Mouse (Mus musculus) layer of hippocampus, adult 2 months (tissue): ENCODE results near the gene Mrps18a. TPM values are rescaled to one million over a fixed set of nuclear protein-coding genes. Genes with fewer than 3 reads are reported as not detected.

ENCODE experiments used
- DNase-seq, 2 experiments: peaks; one replicate each; pipeline ENCODE4 v3.0.0; 2022; ENCODE audit warnings: low spot score in 2 of 2
- H3K27ac ChIP-seq: fragments of 200-600 bp; 2 replicates; pipeline ENCODE4 v1.8.1; 2022
- H3K4me3 ChIP-seq: fragments of 200-600 bp; 2 replicates; pipeline ENCODE4 v1.8.1; 2022; ENCODE audit warnings: mild to moderate bottlenecking
- CTCF ChIP-seq: fragments of 200-600 bp; conservative IDR thresholded peaks from 2 replicates; pipeline ENCODE4 v1.8.1; 2022; ENCODE audit warnings: antibody characterized with exemption, mild to moderate bottlenecking, moderate library complexity
- total RNA-seq, 2 experiments: library from RNA; stranded (reverse); gene quantifications; 2 replicates each; pipeline ENCODE4 v1.2.3; 2021

Gene Mrps18a
- total RNA-seq, 2 experiments from 2014 or later = 81.1 to 82.5 TPM

- TF ChIP-seq CTCF = peak; percentile 35
- H3K4me3 ChIP-seq = no peak overlapping the region
- no peak overlapping the region for H3K27ac ChIP-seq
- DNase-seq = no peak
Measured at GRCm38 (mm10) chr17:46079037-46079436, 31.7 kb upstream of the Mrps18a start.

- no peak for TF ChIP-seq CTCF
- no peak overlapping the region for H3K27ac ChIP-seq
- no peak overlapping the region for H3K4me3 ChIP-seq
- DNase-seq = no peak
Measured at GRCm38 (mm10) chr17:46080388-46080787, 30.4 kb upstream of the Mrps18a start.

- DNase-seq = no peak
- no peak for TF ChIP-seq CTCF
- no peak overlapping the region for H3K27ac ChIP-seq
- no peak overlapping the region for H3K4me3 ChIP-seq
Measured at GRCm38 (mm10) chr17:46081042-46081441, 29.7 kb upstream of the Mrps18a start.

- H3K27ac ChIP-seq = no peak overlapping the region
- no peak for TF ChIP-seq CTCF
- H3K4me3 ChIP-seq = no peak overlapping the region
- no peak for DNase-seq
Measured at GRCm38 (mm10) chr17:46081657-46082056, 29.1 kb upstream of the Mrps18a start.

GRCm38 (mm10) chr17:46083381-46083780 lies 27.4 kb upstream of the Mrps18a start:
- no peak overlapping the region for H3K4me3 ChIP-seq
- no peak for DNase-seq
- no peak overlapping the region for H3K27ac ChIP-seq
- no peak for TF ChIP-seq CTCF

GRCm38 (mm10) chr17:46084091-46084501 lies 26.7 kb upstream of the Mrps18a start:
- no peak for TF ChIP-seq CTCF
- peak overlapping the region; percentile 51; the same call in 1 of the 2 replicates for H3K27ac ChIP-seq
- no peak overlapping the region; the same call in 1 of the 2 replicates for H3K4me3 ChIP-seq
- DNase-seq = peak; percentile 72

- TF ChIP-seq CTCF = no peak; the same call in 1 of the 2 replicates
- Histone ChIP-seq H3K4me3 (no peak overlapping the region), H3K27ac (no peak overlapping the region)
- no peak for DNase-seq
Measured at GRCm38 (mm10) chr17:46086341-46086870, 24.4 kb upstream of the Mrps18a start.

- Histone ChIP-seq H3K27ac (no peak overlapping the region), H3K4me3 (no peak overlapping the region)
- TF ChIP-seq CTCF = no peak
- no peak for DNase-seq
Measured at GRCm38 (mm10) chr17:46091351-46091750, 19.4 kb upstream of the Mrps18a start.

GRCm38 (mm10) chr17:46091899-46092298 lies 18.9 kb upstream of the Mrps18a start:
- no peak overlapping the region for H3K27ac ChIP-seq
- no peak for TF ChIP-seq CTCF
- no peak for DNase-seq
- no peak overlapping the region for H3K4me3 ChIP-seq

- TF ChIP-seq CTCF = no peak
- H3K27ac ChIP-seq = no peak overlapping the region
- H3K4me3 ChIP-seq = no peak overlapping the region
- no peak for DNase-seq
Measured at GRCm38 (mm10) chr17:46098525-46098924, 12.3 kb upstream of the Mrps18a start.

GRCm38 (mm10) chr17:46101906-46102305 lies 8.9 kb upstream of the Mrps18a start:
- Histone ChIP-seq H3K27ac (no peak overlapping the region), H3K4me3 (no peak overlapping the region)
- no peak for DNase-seq
- TF ChIP-seq CTCF = no peak

GRCm38 (mm10) chr17:46102608-46103159 lies 8.1 kb upstream of the Mrps18a start:
- H3K4me3 ChIP-seq = no peak overlapping the region
- H3K27ac ChIP-seq = no peak overlapping the region
- DNase-seq = no peak
- 0 out of 2 replicates have a peak, but pooled peaks have one; percentile 16 for TF ChIP-seq CTCF

GRCm38 (mm10) chr17:46104487-46104886 lies 6.3 kb upstream of the Mrps18a start:
- TF ChIP-seq CTCF = no peak
- Histone ChIP-seq H3K27ac (no peak overlapping the region; the same call in 1 of the 2 replicates), H3K4me3 (no peak overlapping the region)
- no peak for DNase-seq

GRCm38 (mm10) chr17:46108286-46108685 lies 2.5 kb upstream of the Mrps18a start:
- Histone ChIP-seq H3K27ac (no peak overlapping the region), H3K4me3 (no peak overlapping the region)
- no peak for TF ChIP-seq CTCF
- DNase-seq = no peak
